Mouse (Mus musculus) hindbrain, embryonic 10.5 days (tissue): Measurements from ENCODE around the gene Ifnab. TPM values are rescaled to one million over a fixed set of nuclear protein-coding genes. Genes with fewer than 3 reads are reported as not detected.
A peak's percentile ranks its signal among the peaks of the same experiment; 100 is the strongest.

Experiments
- DNase-seq: peaks from one replicate; pipeline ENCODE4 v3.0.0-alpha.2; 2017; ENCODE audit warnings: low spot score
- H3K27ac ChIP-seq: fragments of 300-500 bp; sonication (generic); 2 replicates; pipeline ENCODE4 v1.5.1; 2016; ENCODE audit warnings: mild to moderate bottlenecking, moderate library complexity
- H3K27me3 ChIP-seq: fragments of 300-500 bp; sonication (generic); 2 replicates; pipeline ENCODE4 v1.6.1; 2016; ENCODE audit warnings: mild to moderate bottlenecking; ENCODE audit not compliant: poor library complexity, insufficient read depth, severe bottlenecking
- H3K36me3 ChIP-seq: fragments of 300-500 bp; sonication (generic); 2 replicates; pipeline ENCODE4 v1.6.1; 2016; ENCODE audit warnings: mild to moderate bottlenecking, moderate library complexity
- H3K4me1 ChIP-seq: fragments of 300-500 bp; sonication (generic); replicated peaks from 2 replicates; pipeline ENCODE4 v1.6.1; 2016; ENCODE audit warnings: mild to moderate bottlenecking
- H3K4me3 ChIP-seq: fragments of 300-500 bp; sonication (generic); 2 replicates; pipeline ENCODE4 v1.5.1; 2016; ENCODE audit warnings: mild to moderate bottlenecking, moderate library complexity
- H3K9me3 ChIP-seq: fragments of 300-500 bp; sonication (generic); 2 replicates; pipeline ENCODE4 v1.6.1; 2016; ENCODE audit warnings: mild to moderate bottlenecking, moderate library complexity
- WGBS: fragments of 180-500 bp; shearing (Covaris S2); methylation state at CpG from one replicate; pipeline ENCODE4 v1.1.7; 2016; 5-methylcytosine and 5-hydroxymethylcytosine counted together
- polyA plus RNA-seq: library from polyadenylated mRNA; unstranded; fragments of >200 nt; fragmentation: Nextera tagmentation; extraction: Ambion mirVana; gene quantifications from 2 replicates; pipeline ENCODE4 v1.2.1, GENCODE M21; 2016

Ifnab gene
- polyA plus RNA-seq, 1 experiment from 2014 or later = not detected

GRCm38 (mm10) chr4:88641077-88641831 is 49.9 kb downstream of the Ifnab start:
- whole genome bisulfite sequencing = 19% methylated on average over 11 of the region's 11 CpGs
- DNase-seq = peak; percentile 88
- Histone ChIP-seq H3K9me3 (no peaks in the 10 kb centered on the region), H3K4me3 (peak overlapping the region; percentile 38), H3K27me3 (no peaks in the 10 kb centered on the region), H3K36me3 (no peaks in the 10 kb centered on the region), H3K27ac (no peak overlapping the region), H3K4me1 (no peaks in the 10 kb centered on the region)

- Histone ChIP-seq H3K9me3 (no peaks in the 10 kb centered on the region), H3K36me3 (no peaks in the 10 kb centered on the region), H3K27ac (no peak overlapping the region), H3K4me3 (peak overlapping the region; percentile 38), H3K27me3 (no peaks in the 10 kb centered on the region), H3K4me1 (no peaks in the 10 kb centered on the region)
- WGBS = 73% methylated on average over 8 of the region's 8 CpGs
- DNase-seq = no peak
These were observed 50.5 kb downstream of the Ifnab start for GRCm38 (mm10) chr4:88640704-88641076.

Other genes starting within 250 kb of the Ifnab start
- not detected in 2 replicates for gene Ifnb1, start 168.6 kb downstream of the Ifnab start, polyA plus RNA-seq
- gene Ifna15, start 133.1 kb downstream of the Ifnab start, polyA plus RNA-seq = not detected in 2 replicates
- not detected in 2 replicates for gene Ifna14, start 119.6 kb downstream of the Ifnab start, polyA plus RNA-seq
- not detected in 2 replicates for gene Ifna9, start 99.0 kb downstream of the Ifnab start, polyA plus RNA-seq
- gene Ifna12, start 88.0 kb downstream of the Ifnab start, polyA plus RNA-seq = not detected in 2 replicates
- gene C87499, start 56.9 kb downstream of the Ifnab start, polyA plus RNA-seq = not detected in 2 replicates
- not detected in 2 replicates for gene Ifna13, start 46.9 kb downstream of the Ifnab start, polyA plus RNA-seq
- gene Ifna16, start 14.4 kb downstream of the Ifnab start, polyA plus RNA-seq = not detected in 2 replicates
- not detected in 2 replicates for gene Ifna2, start 7.4 kb downstream of the Ifnab start, polyA plus RNA-seq
- gene Gm26566, start 30.4 kb upstream of the Ifnab start, polyA plus RNA-seq = 0.68 and 1.3 TPM in 2 replicates
- gene Klhl9, start 31.1 kb upstream of the Ifnab start, polyA plus RNA-seq = 74.4 and 90.5 TPM in 2 replicates
- not detected in 2 replicates for gene Gm13271, start 63.5 kb upstream of the Ifnab start, polyA plus RNA-seq
- 0.34 TPM in 1 of 2 replicates, not detected in the other for gene Gm13283, start 68.8 kb upstream of the Ifnab start, polyA plus RNA-seq
- gene Gm13290, start 82.5 kb upstream of the Ifnab start, polyA plus RNA-seq = 0.22 TPM in 1 of 2 replicates, not detected in the other
- not detected in 2 replicates for gene Gm13289, start 85.6 kb upstream of the Ifnab start, polyA plus RNA-seq
- gene Gm13272, start 88.5 kb upstream of the Ifnab start, polyA plus RNA-seq = not detected in 2 replicates
- 0.31 TPM in 1 of 2 replicates, not detected in the other for gene Ifnz, start 90.8 kb upstream of the Ifnab start, polyA plus RNA-seq
- gene Gm13276, start 94.3 kb upstream of the Ifnab start, polyA plus RNA-seq = not detected in 2 replicates
- gene Gm13277, start 97.3 kb upstream of the Ifnab start, polyA plus RNA-seq = not detected in 2 replicates
- not detected in 2 replicates for gene Gm13278, start 100.2 kb upstream of the Ifnab start, polyA plus RNA-seq
- not detected in 2 replicates for gene Gm13275, start 103.1 kb upstream of the Ifnab start, polyA plus RNA-seq
- not detected in 2 replicates for gene Gm13279, start 106.0 kb upstream of the Ifnab start, polyA plus RNA-seq
- gene Gm13285, start 108.3 kb upstream of the Ifnab start, polyA plus RNA-seq = 0.10 and 0.40 TPM in 2 replicates
- gene Gm13287, start 111.9 kb upstream of the Ifnab start, polyA plus RNA-seq = not detected in 2 replicates
- gene Gm13288, start 114.2 kb upstream of the Ifnab start, polyA plus RNA-seq = not detected in 2 replicates
- not detected in 2 replicates for gene Ifna7, start 124.9 kb upstream of the Ifnab start, polyA plus RNA-seq
- not detected in 2 replicates for gene Ifna11, start 128.6 kb upstream of the Ifnab start, polyA plus RNA-seq
- not detected in 2 replicates for gene Ifna6, start 136.1 kb upstream of the Ifnab start, polyA plus RNA-seq
- not detected in 2 replicates for gene Ifna5, start 144.2 kb upstream of the Ifnab start, polyA plus RNA-seq
- not detected in 2 replicates for gene Ifna4, start 150.5 kb upstream of the Ifnab start, polyA plus RNA-seq
- gene Ifna1, start 158.7 kb upstream of the Ifnab start, polyA plus RNA-seq = not detected in 2 replicates
- gene Ifne, start 188.8 kb upstream of the Ifnab start, polyA plus RNA-seq = not detected in 2 replicates